Mouse (Mus musculus): Measurements from ENCODE around the gene Serpinb6a. TPM values are rescaled to one million over a fixed set of nuclear protein-coding genes. Genes with fewer than 3 reads are reported as not detected.

Serpinb6a gene
- total and polyA plus RNA-seq, 3 experiments: 102 to 541 (median 437) TPM

GRCm38 (mm10) chr13:33906821-33907220 lies 95.8 kb downstream of the Serpinb6a start:
- DNase-seq: no peak

- no peak for DNase-seq
These were observed 97.2 kb downstream of the Serpinb6a start, which contains the start of gene Serpinb6c for GRCm38 (mm10) chr13:33905176-33905954. Gene Serpinb6c (minus strand): TSS chr13:33905708.

GRCm38 (mm10) chr13:33903290-33903689 lies 99.3 kb downstream of the Serpinb6a start:
- no peak for DNase-seq

DNA sequence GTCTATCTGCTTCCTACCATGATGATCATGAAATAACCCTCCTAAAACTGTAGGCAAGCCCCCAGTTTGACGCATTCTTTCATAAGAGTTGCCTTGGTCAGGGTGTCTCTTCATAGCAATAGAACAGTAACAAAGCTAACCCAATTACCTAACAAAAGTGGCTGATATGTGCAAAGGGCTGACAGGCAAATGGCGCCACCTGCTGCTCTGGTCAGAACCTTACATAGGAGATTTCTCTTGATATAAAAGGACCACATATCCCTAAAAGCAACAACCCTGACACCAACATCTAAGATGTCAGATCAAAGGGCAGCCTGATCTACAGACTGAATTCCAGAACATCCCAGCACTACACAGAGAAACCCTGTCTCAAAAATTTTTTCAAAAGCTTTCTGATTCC lies 108.4 kb downstream of the Serpinb6a start:
- DNase-seq: peak; percentile 29

Other genes starting within 250 kb of the Serpinb6a start
- gene Serpinb6e, start 159.4 kb downstream of the Serpinb6a start, total RNA-seq (2021): not detected
- not detected in 2 replicates for gene Serpinb6e, start 159.4 kb downstream of the Serpinb6a start, polyA plus RNA-seq (2012; rRNA removed)
- gene Serpinb6c, start 97.1 kb downstream of the Serpinb6a start, total RNA-seq (2021): under 1 TPM; 0.63 to 0.66 TPM
- not detected in 2 replicates for gene Serpinb6c, start 97.1 kb downstream of the Serpinb6a start, polyA plus RNA-seq (2012; rRNA removed)
- gene Nqo2, start 38.1 kb downstream of the Serpinb6a start, total RNA-seq (2021): 10 to 100 TPM; 40.9 to 64.5 TPM
- 2.9 and 4.0 TPM in 2 replicates for gene Nqo2, start 38.1 kb downstream of the Serpinb6a start, polyA plus RNA-seq (2012; rRNA removed)
- 10 to 100 TPM; 27.2 to 31.9 TPM for gene Ripk1, start 431 bp downstream of the Serpinb6a start, total RNA-seq (2021)
- gene Ripk1, start 431 bp downstream of the Serpinb6a start, polyA plus RNA-seq (2012; rRNA removed): 12.7 and 12.8 TPM in 2 replicates
- 10 to 100 TPM; 74.9 to 75.1 TPM for gene Bphl, start 34.8 kb upstream of the Serpinb6a start, total RNA-seq (2021)
- 57.4 and 61.2 TPM in 2 replicates for gene Bphl, start 34.8 kb upstream of the Serpinb6a start, polyA plus RNA-seq (2012; rRNA removed)
- 10 to 100 TPM; 30.1 to 37.2 TPM for gene Tubb2a, start 75.2 kb upstream of the Serpinb6a start, total RNA-seq (2021)
- 74.7 and 93.5 TPM in 2 replicates for gene Tubb2a, start 75.2 kb upstream of the Serpinb6a start, polyA plus RNA-seq (2012; rRNA removed)
- gene Tubb2b, start 127.7 kb upstream of the Serpinb6a start, total RNA-seq (2021): 1 to 10 TPM; 1.1 to 1.7 TPM
- 1.6 and 4.2 TPM in 2 replicates for gene Tubb2b, start 127.7 kb upstream of the Serpinb6a start, polyA plus RNA-seq (2012; rRNA removed)
- gene Psmg4, start 160.2 kb upstream of the Serpinb6a start, total RNA-seq (2021): 10 to 100 TPM; 30.4 to 36.3 TPM
- gene Psmg4, start 160.2 kb upstream of the Serpinb6a start, polyA plus RNA-seq (2012; rRNA removed): 109 and 110 TPM in 2 replicates